Mouse (Mus musculus): ENCODE measurements around the gene Sema4g. TPM values are rescaled to one million over a fixed set of nuclear protein-coding genes. Genes with fewer than 3 reads are reported as not detected.

Sema4g gene
- total RNA-seq (2014; fragmentation: Nextera tagmentation) (0.30 TPM in 1 of 2 replicates, not detected in the other), total RNA-seq (2017) (0.12 and 0.22 TPM in 2 replicates), polyA plus RNA-seq (2012) (0.11 and 0.13 TPM in 2 replicates)

- H3K4me3 ChIP-seq (ENCODE audit: low read depth, low read length), result peak within 1 kb of the TSS; percentile 69
Observed at GRCm38 (mm10) chr19:44988831-44989566, at the start of gene Sema4g. Sema4g (plus strand) TSS chr19:44989101.

GRCm38 (mm10) chr19:44959633-44960032, 29.3 kb upstream of the Sema4g start:
- no peaks in the 10 kb centered on the region for H3K27me3 ChIP-seq (ENCODE audit: insufficient read depth, low read length)
- H3K9me3 ChIP-seq (replicated peaks), result no peaks in the 10 kb centered on the region
- H3K4me3 ChIP-seq (ENCODE audit: low read depth, low read length), result no peak overlapping the region
- DNase-seq (ENCODE audit: low spot score) (no peak), ATAC-seq (ENCODE audit: extremely low read depth, insufficient number of reproducible peaks, low FRiP score, poor library complexity, severe bottlenecking) (no peak)
- no peaks in the 10 kb centered on the region for H3K4me1 ChIP-seq (ENCODE audit: insufficient read depth, low read depth, low read length)
- TF ChIP-seq POLR2AphosphoS5 (IDR thresholded peaks at IDR 0.05; ENCODE audit: insufficient replicate concordance, low read depth, low read length) (no peak), GATA2 (IDR thresholded peaks at IDR 0.05; ENCODE audit: borderline replicate concordance, low read depth, low read length) (no peak), TAL1 (conservative IDR thresholded peaks at IDR 0.05; ENCODE audit: low read depth, low read length) (no peak), GATA1 (IDR thresholded peaks at IDR 0.05; ENCODE audit: borderline replicate concordance, low read length) (no peak), CTCF (IDR thresholded peaks at IDR 0.05; ENCODE audit: low read depth, low read length) (no peak)
- peaks cover 88% of the 10 kb centered on the region for H3K36me3 ChIP-seq (replicated peaks)

More at GRCm38 (mm10) chr19:44988831-44989566, at the start of gene Sema4g:
- H3K36me3 ChIP-seq (replicated peaks), result peaks cover 7% of the 10 kb centered on the region
- ATAC-seq (ENCODE audit: extremely low read depth, insufficient number of reproducible peaks, low FRiP score, poor library complexity, severe bottlenecking) (no peak), DNase-seq (ENCODE audit: low spot score) (peak; percentile 56)
- H3K4me1 ChIP-seq (ENCODE audit: insufficient read depth, low read depth, low read length), result peaks cover 34% of the 10 kb centered on the region
- no peaks in the 10 kb centered on the region for H3K9me3 ChIP-seq (replicated peaks)
- TF ChIP-seq CTCF (IDR thresholded peaks at IDR 0.05; ENCODE audit: low read depth, low read length), result 0 out of 2 replicates have a peak, but pooled peaks have one; percentile 10
- TF ChIP-seq POLR2AphosphoS5 (IDR thresholded peaks at IDR 0.05; ENCODE audit: insufficient replicate concordance, low read depth, low read length), result no peak
- peaks cover 52% of the 10 kb centered on the region for H3K27me3 ChIP-seq (ENCODE audit: insufficient read depth, low read length)

GRCm38 (mm10) chr19:44965978-44966377, 22.9 kb upstream of the Sema4g start:
- no peaks in the 10 kb centered on the region for H3K9me3 ChIP-seq (replicated peaks)
- no peaks in the 10 kb centered on the region for H3K27me3 ChIP-seq (ENCODE audit: insufficient read depth, low read length)
- H3K36me3 ChIP-seq (replicated peaks), result peaks cover 86% of the 10 kb centered on the region
- H3K4me1 ChIP-seq (ENCODE audit: insufficient read depth, low read depth, low read length), result no peaks in the 10 kb centered on the region
- no peak overlapping the region for H3K4me3 ChIP-seq (ENCODE audit: low read depth, low read length)
- DNase-seq (ENCODE audit: low spot score) (no peak), ATAC-seq (ENCODE audit: extremely low read depth, insufficient number of reproducible peaks, low FRiP score, poor library complexity, severe bottlenecking) (no peak)
- no peak for TF ChIP-seq POLR2AphosphoS5 (IDR thresholded peaks at IDR 0.05; ENCODE audit: insufficient replicate concordance, low read depth, low read length)
- TF ChIP-seq CTCF (IDR thresholded peaks at IDR 0.05; ENCODE audit: low read depth, low read length), result no peak
- TF ChIP-seq TAL1 (conservative IDR thresholded peaks at IDR 0.05; ENCODE audit: low read depth, low read length), result no peak
- TF ChIP-seq GATA1 (IDR thresholded peaks at IDR 0.05; ENCODE audit: borderline replicate concordance, low read length), result no peak
- no peak for TF ChIP-seq GATA2 (IDR thresholded peaks at IDR 0.05; ENCODE audit: borderline replicate concordance, low read depth, low read length)

- Histone ChIP-seq H3K9me3 (replicated peaks) (no peaks in the 10 kb centered on the region), H3K36me3 (replicated peaks) (peaks cover 87% of the 10 kb centered on the region), H3K27me3 (ENCODE audit: insufficient read depth, low read length) (no peaks in the 10 kb centered on the region), H3K4me1 (ENCODE audit: insufficient read depth, low read depth, low read length) (no peaks in the 10 kb centered on the region), H3K4me3 (ENCODE audit: low read depth, low read length) (no peak overlapping the region)
- DNase-seq (ENCODE audit: low spot score), result no peak
- TF ChIP-seq GATA1 (IDR thresholded peaks at IDR 0.05; ENCODE audit: borderline replicate concordance, low read length) (no peak), TAL1 (conservative IDR thresholded peaks at IDR 0.05; ENCODE audit: low read depth, low read length) (no peak), CTCF (IDR thresholded peaks at IDR 0.05; ENCODE audit: low read depth, low read length) (no peak), POLR2AphosphoS5 (IDR thresholded peaks at IDR 0.05; ENCODE audit: insufficient replicate concordance, low read depth, low read length) (no peak), GATA2 (IDR thresholded peaks at IDR 0.05; ENCODE audit: borderline replicate concordance, low read depth, low read length) (no peak)
- ATAC-seq (ENCODE audit: extremely low read depth, insufficient number of reproducible peaks, low FRiP score, poor library complexity, severe bottlenecking), result no peak
Observed at GRCm38 (mm10) chr19:44968329-44968728, 20.6 kb upstream of the Sema4g start.

- TF ChIP-seq TAL1 (conservative IDR thresholded peaks at IDR 0.05; ENCODE audit: low read depth, low read length) (no peak), GATA1 (IDR thresholded peaks at IDR 0.05; ENCODE audit: borderline replicate concordance, low read length) (no peak), POLR2AphosphoS5 (IDR thresholded peaks at IDR 0.05; ENCODE audit: insufficient replicate concordance, low read depth, low read length) (no peak), GATA2 (IDR thresholded peaks at IDR 0.05; ENCODE audit: borderline replicate concordance, low read depth, low read length) (no peak), CTCF (IDR thresholded peaks at IDR 0.05; ENCODE audit: low read depth, low read length) (no peak)
- no peaks in the 10 kb centered on the region for H3K27me3 ChIP-seq (ENCODE audit: insufficient read depth, low read length)
- H3K36me3 ChIP-seq (replicated peaks), result peaks cover 96% of the 10 kb centered on the region
- H3K4me1 ChIP-seq (ENCODE audit: insufficient read depth, low read depth, low read length), result peaks cover 5% of the 10 kb centered on the region; the same call in 1 of the 2 replicates
- no peak overlapping the region for H3K4me3 ChIP-seq (ENCODE audit: low read depth, low read length)
- DNase-seq (ENCODE audit: low spot score) (no peak), ATAC-seq (ENCODE audit: extremely low read depth, insufficient number of reproducible peaks, low FRiP score, poor library complexity, severe bottlenecking) (no peak)
- H3K9me3 ChIP-seq (replicated peaks), result no peaks in the 10 kb centered on the region
Observed at GRCm38 (mm10) chr19:44976636-44977035, 12.3 kb upstream of the Sema4g start.

- ATAC-seq (ENCODE audit: extremely low read depth, insufficient number of reproducible peaks, low FRiP score, poor library complexity, severe bottlenecking) (no peak), DNase-seq (ENCODE audit: low spot score) (no peak)
- Histone ChIP-seq H3K36me3 (replicated peaks) (peaks cover 96% of the 10 kb centered on the region), H3K4me1 (ENCODE audit: insufficient read depth, low read depth, low read length) (peaks cover 5% of the 10 kb centered on the region; the same call in 1 of the 2 replicates), H3K9me3 (replicated peaks) (no peaks in the 10 kb centered on the region), H3K4me3 (ENCODE audit: low read depth, low read length) (no peak overlapping the region), H3K27me3 (ENCODE audit: insufficient read depth, low read length) (no peaks in the 10 kb centered on the region)
- no peak for TF ChIP-seq CTCF (IDR thresholded peaks at IDR 0.05; ENCODE audit: low read depth, low read length)
- no peak for TF ChIP-seq POLR2AphosphoS5 (IDR thresholded peaks at IDR 0.05; ENCODE audit: insufficient replicate concordance, low read depth, low read length)
Observed at GRCm38 (mm10) chr19:44977148-44977547, 11.8 kb upstream of the Sema4g start.

Measured in G1E (cell line).